Mouse (Mus musculus): Measurements from ENCODE around the gene Mrpl17.
"Not testable (repeated sequence)": the region's sequence is repeated elsewhere in the genome, so short reads cannot be mapped to it uniquely, and the experiment has no call there.

Gene Mrpl17

DNA sequence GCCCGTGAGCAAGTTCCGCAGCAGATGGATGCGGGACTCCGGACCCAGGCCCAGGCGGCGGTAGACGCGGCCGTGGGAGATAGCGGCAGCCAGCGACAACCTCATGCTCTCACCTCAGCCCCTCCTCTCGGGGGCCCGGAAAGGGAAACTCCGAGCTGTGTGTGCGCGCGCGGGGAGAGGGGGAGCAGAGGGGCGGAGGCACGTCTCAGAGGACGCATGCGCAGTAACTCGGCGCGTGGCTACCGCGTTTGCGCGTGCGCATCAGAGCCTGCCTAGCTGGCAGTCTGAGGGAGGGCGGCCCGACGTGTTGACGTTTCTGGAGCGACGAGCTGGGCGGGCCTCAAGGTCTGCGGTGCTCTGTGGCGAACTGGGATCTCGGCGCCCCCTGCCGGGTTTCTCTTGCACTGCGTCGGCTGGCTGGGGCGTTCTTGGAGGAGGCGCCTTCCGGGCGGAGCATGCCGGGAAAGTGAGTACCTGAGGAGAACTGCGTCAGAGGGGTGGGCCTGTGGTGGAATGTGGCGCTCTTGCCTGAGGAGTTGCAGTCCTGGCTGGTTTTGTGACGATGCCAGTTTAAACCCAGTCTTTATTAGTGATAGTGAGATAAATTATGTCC lies at the start of gene Mrpl17:
Gene Mrpl17 (minus strand): TSS at position 223 of the 613 bp plus-strand sequence.
- DNase-seq (ENCODE audit: low spot score) = peak; percentile 99

DNA sequence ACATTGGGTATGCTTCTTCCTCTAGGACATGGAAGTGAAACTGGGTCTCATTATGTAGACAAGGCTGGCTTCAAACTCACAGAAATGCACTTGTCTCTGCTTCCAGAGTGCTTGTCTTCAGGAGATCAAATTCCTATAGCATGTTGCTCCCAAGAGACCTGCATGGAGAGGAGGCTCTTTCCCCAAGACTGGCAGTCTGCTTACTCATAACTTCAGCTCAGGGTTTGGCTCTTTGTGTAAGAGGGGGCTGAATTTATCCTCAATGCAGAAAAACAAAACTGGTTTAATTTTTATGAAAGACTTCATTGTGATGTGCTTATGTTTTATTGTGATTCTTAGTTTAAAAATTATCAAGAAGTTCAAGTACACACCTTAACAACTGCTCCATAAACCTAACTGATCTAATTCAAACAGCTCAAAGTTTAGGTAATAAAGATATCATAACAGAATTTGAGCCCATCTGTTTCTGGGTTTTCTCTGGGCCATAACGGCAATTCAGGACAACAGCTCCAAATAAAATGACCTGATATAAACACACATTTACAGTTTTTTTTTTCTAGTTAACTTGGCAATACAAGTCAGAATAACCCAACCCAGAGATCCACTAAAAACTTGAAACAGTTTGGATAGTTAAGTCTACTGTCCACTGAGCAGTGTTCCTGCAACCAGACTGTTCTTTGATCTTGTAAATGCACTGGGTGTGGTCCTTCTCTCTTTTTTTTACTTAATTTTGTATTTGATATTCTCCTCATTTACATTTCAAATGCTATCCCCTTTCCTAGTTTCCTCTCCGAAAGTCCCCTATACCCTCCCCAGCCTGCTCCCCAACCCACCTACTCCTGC lies 45.0 kb upstream of the Mrpl17 start:
- not testable (repeated sequence) for DNase-seq (ENCODE audit: low spot score)

DNA sequence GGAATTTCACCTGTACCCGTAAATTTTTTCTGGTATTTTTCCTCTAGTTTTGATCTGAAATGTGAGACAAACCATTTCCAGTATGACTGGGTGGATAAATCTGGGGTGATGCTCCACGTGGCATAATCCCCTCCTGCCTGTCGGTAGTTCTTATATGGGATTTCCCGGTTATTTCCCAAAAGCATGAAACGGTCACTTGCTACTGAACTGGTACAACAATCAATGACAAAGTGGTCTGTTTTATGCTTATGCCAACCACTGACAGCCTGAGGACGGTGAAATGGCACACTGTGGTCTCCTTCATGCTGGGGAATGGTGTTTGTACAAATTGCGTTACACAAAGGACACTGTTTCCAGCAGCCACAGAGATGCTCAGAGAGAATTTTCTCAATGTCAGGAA lies 13.4 kb upstream of the Mrpl17 start:
- no peak for DNase-seq (ENCODE audit: low spot score)

DNA sequence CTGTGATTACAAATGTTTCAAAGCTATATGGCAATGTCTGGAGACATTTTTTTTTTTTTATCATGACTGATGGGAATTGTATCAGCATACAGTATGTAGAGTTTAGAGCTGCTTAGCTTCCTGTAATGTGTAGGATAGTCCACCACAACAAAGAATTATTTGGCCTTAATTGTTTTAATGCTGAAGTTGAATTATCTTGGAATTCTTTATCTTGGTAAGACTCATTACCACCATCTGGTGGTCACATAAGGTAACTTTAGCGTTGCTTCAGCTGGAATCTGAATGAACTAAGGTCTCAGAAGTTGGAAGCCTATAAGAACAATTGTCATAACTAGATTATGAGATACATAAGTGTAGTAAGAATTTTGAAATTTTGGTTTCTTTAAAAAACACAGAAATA lies 7.6 kb upstream of the Mrpl17 start:
- no peak for DNase-seq (ENCODE audit: low spot score)

DNA sequence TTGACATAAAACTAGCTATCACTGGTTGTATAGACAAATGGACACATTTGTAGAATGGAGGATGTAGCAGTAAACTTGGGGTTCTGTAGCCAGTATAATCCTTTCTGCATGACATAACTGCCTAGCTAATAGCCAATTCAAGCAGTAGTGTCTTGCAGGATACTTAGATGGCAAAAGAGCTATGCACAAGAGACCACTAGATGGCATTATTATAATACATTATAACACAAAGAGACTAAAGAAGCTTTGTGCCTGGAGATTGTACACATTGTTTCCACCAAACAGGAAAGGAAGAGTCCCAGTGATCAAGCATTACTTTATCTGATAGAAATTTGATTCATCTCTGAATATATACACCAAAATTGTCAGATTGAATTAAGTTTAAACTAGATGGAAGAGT lies 5.8 kb upstream of the Mrpl17 start:
- DNase-seq (ENCODE audit: low spot score) = no peak

DNA sequence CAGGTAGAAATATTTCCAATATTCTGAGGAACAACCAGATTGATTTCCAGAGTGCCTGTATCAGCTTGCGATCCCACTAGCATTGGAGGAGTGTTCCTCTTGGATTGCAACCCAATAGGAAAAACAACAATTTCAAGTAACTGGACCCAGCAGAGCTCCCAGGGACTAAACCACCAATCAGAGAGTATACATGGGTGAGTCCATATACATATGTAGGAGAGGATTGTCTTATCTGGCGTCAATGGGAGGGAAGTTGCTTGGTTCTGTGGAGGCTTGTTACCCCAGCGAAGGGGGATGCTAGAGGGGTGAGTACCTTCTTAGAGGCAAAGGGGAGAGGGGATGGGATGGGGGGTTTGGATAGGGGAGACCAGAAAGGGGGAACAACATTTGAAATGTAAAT lies 2.4 kb upstream of the Mrpl17 start:
- no peak for DNase-seq (ENCODE audit: low spot score)

DNA sequence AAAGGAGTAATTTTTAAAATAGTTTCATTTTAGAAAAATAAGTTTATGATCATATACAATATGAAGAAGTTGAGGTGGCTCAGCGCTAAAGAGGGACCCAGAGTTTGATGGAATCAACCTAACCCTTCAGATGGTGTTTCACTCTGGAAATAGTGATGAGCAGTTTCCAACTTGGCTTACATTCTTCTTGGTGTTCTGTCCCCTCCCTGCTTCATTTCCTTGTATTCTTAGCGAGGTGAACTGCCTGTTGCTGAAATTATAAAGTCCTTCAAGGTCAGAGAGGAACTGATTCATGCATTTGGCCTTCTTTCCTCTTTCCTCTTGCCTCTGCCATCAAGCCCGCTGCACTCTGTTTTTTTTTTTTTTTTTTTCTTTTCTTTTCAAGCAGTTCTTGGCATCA lies 1.7 kb upstream of the Mrpl17 start:
- no peak for DNase-seq (ENCODE audit: low spot score)

DNA sequence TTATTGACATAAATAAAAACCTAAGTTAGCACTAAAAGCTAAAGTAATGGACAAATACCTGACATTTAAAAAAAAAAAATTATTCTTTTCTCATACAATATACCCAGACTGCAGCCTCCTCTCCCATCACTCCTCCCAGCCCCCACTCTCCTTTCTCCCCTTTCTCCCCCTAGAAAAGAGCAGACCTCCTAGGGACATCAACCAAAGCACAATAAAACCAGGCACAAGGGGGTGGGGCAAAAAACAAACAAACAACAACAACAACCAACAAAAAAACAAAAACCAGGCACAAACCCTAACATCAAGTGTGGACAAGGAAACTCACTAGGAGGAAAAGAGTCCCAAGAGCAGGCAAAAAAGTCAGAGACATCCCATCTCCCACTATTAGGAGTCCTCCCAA lies 617 bp upstream of the Mrpl17 start:
- DNase-seq (ENCODE audit: low spot score) = no peak

DNA sequence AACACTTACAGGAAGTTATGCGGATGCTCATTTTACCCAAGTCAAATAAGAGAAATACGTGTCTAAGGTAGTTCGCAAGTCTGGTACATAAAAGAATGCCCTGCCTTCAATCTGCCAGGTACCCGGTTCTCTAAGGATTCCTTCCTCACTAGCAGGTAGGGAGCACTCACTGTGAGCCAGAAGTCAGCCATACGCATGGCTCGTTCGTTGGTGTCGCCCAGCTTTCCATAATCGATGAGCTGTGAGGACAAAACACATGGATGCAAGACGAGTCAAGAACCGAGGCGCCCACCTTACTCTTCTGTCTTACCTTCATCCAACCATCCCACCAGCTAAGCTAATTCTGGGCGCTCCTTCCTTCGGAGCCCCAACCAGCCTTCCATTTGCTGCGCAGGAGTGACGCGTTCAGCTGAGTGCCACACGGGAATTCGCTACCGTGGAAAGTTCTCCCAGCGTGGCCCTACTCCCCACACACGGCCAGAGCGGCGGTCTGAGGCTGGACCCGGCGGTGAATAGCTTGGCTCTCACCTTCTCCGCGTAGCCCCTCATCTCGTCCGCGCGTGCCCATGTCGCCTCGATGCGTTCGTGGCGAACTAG lies 521 bp downstream of the Mrpl17 start:
- DNase-seq (ENCODE audit: low spot score) = no peak

DNA sequence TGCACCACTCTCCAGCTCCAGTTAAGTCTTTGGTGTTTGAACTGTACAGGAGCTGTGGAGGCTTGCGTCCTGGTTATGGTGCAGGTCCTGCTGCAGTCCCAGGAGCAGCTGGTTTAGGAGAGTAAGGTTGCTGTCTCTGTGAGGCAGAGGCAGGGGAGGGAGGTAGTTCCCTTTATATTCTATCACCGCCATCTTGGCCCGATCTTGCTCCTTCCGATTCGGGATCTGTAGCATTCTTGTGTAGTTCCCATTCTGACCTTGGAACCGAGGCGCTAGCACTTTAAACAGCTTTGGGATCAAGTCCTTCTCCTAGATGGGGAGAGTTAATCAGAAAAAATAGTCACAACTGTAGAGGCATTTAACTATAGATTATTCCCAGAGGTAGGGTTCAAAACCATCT lies 1.1 kb downstream of the Mrpl17 start:
- no peak for DNase-seq (ENCODE audit: low spot score)

DNA sequence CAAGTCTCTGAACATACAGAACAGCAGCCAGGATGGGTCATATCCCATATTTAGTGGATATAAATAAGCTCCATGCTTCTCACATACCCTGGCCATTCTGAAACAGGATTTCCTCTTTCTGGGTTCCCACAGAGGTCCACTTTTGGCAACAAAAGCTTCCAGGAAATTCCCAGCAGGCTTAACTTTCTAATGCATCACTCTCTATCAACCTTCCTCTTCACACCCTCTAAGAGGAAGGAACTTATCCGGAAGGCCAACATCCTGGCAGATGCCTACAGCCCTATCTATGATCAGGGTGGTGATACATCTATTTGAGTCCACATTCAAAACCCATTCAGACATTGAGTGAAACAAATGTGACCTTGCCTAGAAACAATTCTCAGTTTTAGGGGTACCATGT lies 2.5 kb downstream of the Mrpl17 start:
- no peak for DNase-seq (ENCODE audit: low spot score)

DNA sequence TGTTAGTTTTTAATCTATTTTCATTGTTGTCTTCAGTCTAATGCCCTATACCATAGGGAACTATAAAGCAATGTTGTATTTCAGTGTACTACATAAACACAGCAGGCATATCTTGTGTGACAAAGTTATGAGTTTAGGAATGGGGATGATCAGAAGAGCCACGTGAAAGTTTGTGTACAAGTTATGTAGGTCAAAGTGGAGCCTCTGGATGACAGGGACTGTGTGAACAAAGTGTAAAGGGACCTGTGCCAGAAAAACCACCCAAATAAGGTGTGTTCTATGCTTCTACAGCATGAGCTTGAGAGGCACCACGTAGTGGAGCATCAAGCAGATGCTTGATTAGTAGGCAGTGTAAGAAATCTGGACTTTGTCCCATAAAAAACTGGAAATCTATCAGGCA lies 4.2 kb downstream of the Mrpl17 start:
- DNase-seq (ENCODE audit: low spot score) = no peak

DNA sequence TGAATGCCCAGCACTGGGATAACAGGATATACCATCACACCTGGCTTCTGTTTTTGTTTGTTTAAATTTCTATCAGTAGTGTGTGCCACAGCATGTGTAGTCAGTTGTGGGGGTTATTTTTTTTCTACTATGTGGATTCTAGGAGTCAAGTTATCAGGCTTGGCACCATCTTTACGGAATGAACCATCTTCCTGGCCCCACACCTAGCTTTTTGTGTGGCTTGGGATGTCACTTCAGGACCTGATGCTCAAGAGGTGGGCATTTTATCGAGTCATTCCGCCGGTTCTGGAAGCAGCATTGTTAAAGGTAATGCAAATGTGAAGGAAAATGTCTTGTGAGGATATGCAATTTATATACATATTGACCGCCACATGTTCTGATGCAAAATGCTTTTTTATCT lies 4.8 kb downstream of the Mrpl17 start:
- no peak for DNase-seq (ENCODE audit: low spot score)

DNA sequence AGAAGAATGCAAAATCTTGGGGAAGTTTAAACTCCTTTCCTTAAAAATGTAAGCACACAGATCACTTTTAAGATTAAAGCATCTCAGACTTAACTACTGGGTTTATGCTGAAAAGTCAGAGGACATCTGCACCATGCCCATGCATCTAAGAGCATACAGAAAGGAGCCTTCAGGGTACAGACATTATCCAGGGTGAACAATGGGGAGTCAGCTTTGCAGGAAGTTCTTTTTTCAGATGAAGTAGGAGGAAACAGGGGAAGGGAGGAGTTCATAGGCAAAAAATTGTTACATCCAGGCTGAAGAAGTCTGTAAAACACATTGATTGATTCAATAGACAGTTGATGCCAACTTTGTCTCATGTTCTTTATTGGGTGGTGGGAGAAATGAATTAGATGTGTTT lies 7.5 kb downstream of the Mrpl17 start:
- no peak for DNase-seq (ENCODE audit: low spot score)

DNA sequence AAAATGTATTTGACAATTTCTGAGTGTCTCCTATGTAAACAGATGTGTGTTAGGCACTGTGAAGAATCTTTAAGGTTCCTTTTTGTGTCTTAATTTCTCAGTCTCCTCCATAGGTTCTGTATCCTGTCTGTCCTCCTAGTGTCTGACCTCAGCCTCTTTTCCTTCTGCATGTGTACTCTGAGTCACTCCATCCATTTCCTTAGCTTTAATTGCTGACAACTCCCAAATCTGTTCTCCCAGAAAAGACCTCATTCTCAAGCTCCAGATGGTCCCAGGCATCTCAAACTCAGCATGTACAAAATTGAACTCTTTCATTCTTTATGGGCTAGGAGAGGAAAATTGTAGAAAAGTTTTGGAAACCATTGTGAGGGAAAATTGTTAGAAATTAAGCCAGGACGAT lies 8.1 kb downstream of the Mrpl17 start:
- no peak for DNase-seq (ENCODE audit: low spot score)

DNA sequence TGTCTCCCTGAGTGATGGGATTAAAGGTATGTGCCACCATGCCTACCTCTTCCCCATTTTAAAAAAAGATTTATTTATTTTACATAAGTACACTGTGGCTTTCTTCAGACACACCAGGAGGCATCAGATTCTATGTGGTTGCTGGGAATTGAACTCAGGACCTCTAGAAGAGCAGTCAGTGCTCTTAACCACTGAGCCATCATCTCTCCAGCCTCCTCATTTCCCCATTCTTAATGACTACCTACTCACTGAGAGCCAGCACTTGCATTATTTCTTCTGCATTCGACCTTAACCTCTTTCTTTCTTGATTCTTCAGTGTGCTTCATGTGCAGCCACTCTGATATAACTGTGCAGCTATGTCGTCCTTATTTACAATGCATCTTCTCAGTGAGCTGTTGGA lies 8.6 kb downstream of the Mrpl17 start:
- no peak for DNase-seq (ENCODE audit: low spot score)

DNA sequence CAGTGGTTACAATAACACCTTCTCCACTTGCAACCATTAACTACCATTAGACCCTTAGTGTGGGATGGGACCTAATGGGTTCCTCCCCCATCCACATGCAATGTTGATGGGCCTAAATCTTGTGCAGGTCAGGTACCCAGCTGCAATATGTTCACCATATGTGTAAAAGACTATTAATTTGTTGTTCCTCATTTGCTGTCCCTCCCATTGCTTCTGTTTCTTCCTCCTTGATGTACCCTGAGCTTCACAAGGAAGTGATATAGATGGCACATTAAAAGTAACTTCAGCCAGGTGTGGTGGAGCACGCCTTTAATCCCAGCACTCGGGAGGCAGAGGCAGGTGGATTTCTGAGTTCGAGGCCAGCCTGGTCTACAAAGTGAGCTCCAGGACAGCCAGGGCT lies 13.9 kb downstream of the Mrpl17 start:
- no peak for DNase-seq (ENCODE audit: low spot score)

DNA sequence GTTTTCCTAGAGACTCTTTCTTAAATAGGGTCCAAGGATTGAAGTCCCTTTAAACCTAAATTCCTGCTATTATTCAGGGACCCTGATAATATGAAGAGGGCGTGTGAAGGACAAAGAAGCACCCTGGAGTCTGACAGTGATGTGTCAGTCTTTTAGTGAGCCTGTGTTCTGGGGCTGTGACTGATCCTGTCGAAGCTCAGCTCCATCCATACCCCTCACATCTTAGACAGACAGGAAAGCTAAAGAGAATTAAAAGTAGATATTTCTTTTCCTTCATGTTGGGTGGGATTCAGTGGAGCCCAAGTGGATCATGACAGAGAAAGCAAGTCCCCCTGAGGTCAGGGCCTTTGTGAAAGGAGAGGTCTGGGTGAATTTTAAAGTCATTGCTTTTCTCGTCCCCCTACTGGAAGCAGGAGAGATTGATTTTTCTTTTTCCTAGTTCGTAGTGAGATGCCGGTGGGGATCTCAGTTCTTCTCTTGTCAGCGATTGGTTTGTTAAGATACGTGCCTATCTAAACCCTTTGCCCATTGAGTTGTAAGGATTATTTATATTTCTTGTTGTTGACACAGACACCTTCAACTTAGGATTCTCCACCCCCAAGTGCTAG lies 15.0 kb downstream of the Mrpl17 start:
- no peak for DNase-seq (ENCODE audit: low spot score)

DNA sequence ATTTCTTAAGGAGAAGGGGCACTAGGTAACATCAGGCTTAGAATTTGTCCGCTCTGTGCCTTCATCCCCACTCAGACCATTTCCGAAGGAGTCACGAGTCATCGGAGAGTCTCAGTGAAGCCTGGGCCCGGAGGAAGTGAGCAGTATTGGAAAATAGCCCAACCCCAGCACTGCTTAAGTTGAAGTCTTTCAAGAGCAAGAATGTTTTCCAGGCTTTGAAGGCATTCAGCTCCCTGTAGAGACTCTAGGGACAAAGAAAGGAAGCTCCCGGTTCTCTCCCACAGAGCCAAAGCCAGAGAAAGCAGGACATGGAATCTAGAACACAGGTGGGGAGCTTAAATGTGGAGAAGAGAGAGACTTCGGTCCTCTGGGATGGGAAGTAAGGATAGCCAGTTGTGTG lies 17.2 kb downstream of the Mrpl17 start:
- no peak for DNase-seq (ENCODE audit: low spot score)

DNA sequence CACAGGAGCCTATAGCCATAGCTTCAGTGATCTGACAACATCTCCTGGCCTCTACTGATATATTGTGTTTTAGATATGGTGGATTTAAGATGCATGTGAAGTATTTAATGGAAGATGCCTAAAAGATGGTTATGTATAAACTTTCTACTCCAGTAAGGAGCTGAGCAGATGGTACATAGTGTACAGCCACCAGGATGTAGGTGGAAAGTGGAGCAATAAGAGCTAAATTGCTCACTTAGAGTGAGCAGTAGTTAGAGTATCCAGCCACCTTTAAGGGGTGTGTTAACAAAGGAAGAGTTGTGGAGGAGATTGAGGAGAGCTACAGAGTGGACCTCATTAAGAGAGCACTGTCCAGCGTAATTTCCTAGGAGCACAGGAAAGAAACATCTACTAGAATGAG lies 19.8 kb downstream of the Mrpl17 start:
- DNase-seq (ENCODE audit: low spot score) = no peak

DNA sequence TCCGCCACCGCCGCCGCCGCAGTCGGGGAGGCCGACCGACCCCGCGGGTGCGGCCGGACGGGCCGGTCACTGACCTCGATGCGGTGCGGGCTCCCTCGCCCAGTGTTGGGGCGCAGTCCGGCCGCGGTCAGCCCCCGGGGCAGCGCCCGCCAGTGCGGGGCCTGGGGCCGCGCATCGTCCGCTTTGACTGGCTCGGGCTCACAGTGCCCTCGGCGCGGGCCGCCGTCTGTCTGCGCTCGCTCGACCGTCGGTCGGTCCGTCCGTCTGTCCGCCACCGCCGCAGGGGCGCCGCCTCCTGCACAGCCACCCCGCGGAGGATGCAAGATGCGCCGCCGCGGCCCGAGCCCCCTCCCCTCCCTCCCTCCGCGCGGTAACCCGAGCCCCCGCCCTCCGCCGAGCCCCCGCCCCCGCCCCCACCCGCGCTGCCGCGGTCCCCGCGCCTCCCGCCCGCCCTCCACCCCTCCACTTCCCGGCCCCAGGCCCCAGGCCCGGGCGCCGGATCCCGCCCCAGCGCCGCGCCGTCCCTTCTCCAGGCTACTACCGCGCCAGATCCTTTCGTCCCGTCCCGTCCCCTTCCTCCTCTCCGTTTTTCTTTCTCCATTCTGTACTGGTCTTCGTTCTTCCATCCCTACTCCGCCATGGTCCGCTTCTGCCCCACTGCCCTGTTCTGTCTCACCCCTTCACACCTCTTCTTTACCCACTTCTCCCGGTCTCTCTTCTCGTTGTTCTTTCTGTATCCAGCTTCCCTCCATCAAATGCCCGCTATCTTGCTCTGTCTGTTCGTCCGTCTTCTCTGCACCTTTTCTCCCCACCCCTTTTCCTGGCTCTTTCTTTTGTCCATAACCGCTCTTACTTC lies 23.4 kb downstream of the Mrpl17 start, which contains the start of gene Dchs1:
Gene Dchs1 (minus strand): TSS at position 370 of the 856 bp plus-strand sequence.
- no peak for DNase-seq (ENCODE audit: low spot score)
